8 mouse cellular contexts compared by ENCODE assay signal in genomic region chr2:109917496-109918413, GRCm38 (mm10). TPM values are rescaled to one million over a fixed set of nuclear protein-coding genes. Genes with fewer than 3 reads are reported as not detected.
DNase-seq lines count a peak whose midpoint lies in the region; ATAC-seq and TF ChIP-seq lines count a peak whose summit lies in the region.

Gene Lgr4, plus strand, starts transcription at chr2:109917647.

- ATAC-seq in activated CD4-positive, CD25-positive, alpha-beta regulatory T cell, adult 4 months = peak; percentile 94
- ATAC-seq in megakaryocyte progenitor cell, adult 5-6 weeks (replicated peaks; ENCODE audit: poor library complexity) = peak; percentile 92

- no peak for TF ChIP-seq CTCF in cortical plate, adult 2 months (IDR thresholded peaks at IDR 0.05; ENCODE audit: extremely low read depth, insufficient read depth, low read length)

- DNase-seq in gastrocnemius, adult 8-10 months (ENCODE audit: low spot score in 2 of 2) = peak; percentile 93 to 94
- DNase-seq in hindlimb bud, embryonic 11.5 days (ENCODE audit: extremely low spot score, low read depth, low spot score) = peak; percentile 93
- peak; percentile 90 to 94 for DNase-seq in left cerebral cortex, adult 8-10 months (ENCODE audit: low spot score in 2 of 2)
- DNase-seq in right cerebral cortex, postnatal 14 days = peak; percentile 84
- DNase-seq in urinary bladder, postnatal 36 days (ENCODE audit: low spot score in 2 of 2) = peak; percentile 95 to 97

- H3K4me1 ChIP-seq in cortical plate, adult 2 months (ENCODE audit: control insufficient read depth, insufficient read depth, low read length) = no peaks in the 10 kb centered on the region

- H3K4me3 ChIP-seq in cortical plate, adult 2 months (ENCODE audit: insufficient read depth, low read length) = peak within 1 kb of the TSS; percentile 44

- H3K27ac ChIP-seq in cortical plate, adult 2 months (ENCODE audit: insufficient read depth, low read length) = peak within 1 kb of the TSS; percentile 72; the same call in 1 of the 2 replicates

- TF ChIP-seq POLR2A in cortical plate, adult 2 months (IDR thresholded peaks at IDR 0.05; ENCODE audit: extremely low read depth, insufficient read depth, low read length) = peak; percentile 88

RNA-seq across cellular contexts. Expression of gene Lgr4, which starts in this region (rescaled TPM):
- under 1 TPM in 1 of 2 experiments, not detected in 1; 0.42 TPM for polyA plus RNA-seq in activated CD4-positive, CD25-positive, alpha-beta regulatory T cell, adult 4 months (2017; shearing (Covaris generic))
- 14.6 and 15.4 TPM in 2 replicates for polyA plus RNA-seq in cortical plate, adult 2 months (2012; rRNA removed)
- 10 to 100 TPM; 28.4 to 33.1 (median 32.1) TPM for total RNA-seq in gastrocnemius, adult 8-10 months (2022)
- 10 to 100 TPM; 23.0 to 26.0 (median 24.4) TPM for total RNA-seq in left cerebral cortex, adult 8-10 months (2022)
- total RNA-seq in megakaryocyte progenitor cell, adult 5-6 weeks (2015) = 1.0 and 2.6 TPM in 2 replicates
- 1.1 and 4.0 TPM in 2 replicates for total RNA-seq in megakaryocyte progenitor cell, adult 5-6 weeks (2017)

Comparison
In these comparisons a context has a peak if more than half of its experiments do, and no peak if none do; other contexts are left out.
1. Peak in every context shown above with its lines: DNase-seq, ATAC-seq, H3K4me3 ChIP-seq and H3K27ac ChIP-seq.
2. RNA of gene Lgr4 (total RNA-seq): 28.4 to 33.1 TPM in gastrocnemius, adult 8-10 months and 23.0 to 26.0 TPM in left cerebral cortex, adult 8-10 months; 1.0 to 4.0 TPM in megakaryocyte progenitor cell, adult 5-6 weeks; every median in the first group is over 4 times any median in the second.
3. RNA of gene Lgr4 (polyA plus RNA-seq): 14.6 to 15.4 TPM in cortical plate, adult 2 months; 0.42 TPM in activated CD4-positive, CD25-positive, alpha-beta regulatory T cell, adult 4 months; every median in the first group is over 10 times any median in the second.
4. Peak in ATAC-seq in activated CD4-positive, CD25-positive, alpha-beta regulatory T cell, adult 4 months; RNA of the gene not detected or under 1 TPM.